Mouse (Mus musculus) gastrocnemius, adult 2 months (tissue): Measurements from ENCODE around the gene D17H6S53E. TPM values are rescaled to one million over a fixed set of nuclear protein-coding genes. Genes with fewer than 3 reads are reported as not detected.
"Not testable (repeated sequence)": the region's sequence is repeated elsewhere in the genome, so short reads cannot be mapped to it uniquely, and the experiment has no call there.

ENCODE experiments used
- DNase-seq: peaks from one replicate; pipeline ENCODE4 v3.0.0; 2022
- H3K27ac ChIP-seq: fragments of 200-600 bp; 2 replicates; pipeline ENCODE4 v1.8.1; 2022; ENCODE audit warnings: mild to moderate bottlenecking
- H3K4me3 ChIP-seq: fragments of 200-600 bp; 2 replicates; pipeline ENCODE4 v1.8.1; 2022; ENCODE audit warnings: mild to moderate bottlenecking, moderate library complexity
- CTCF ChIP-seq: fragments of 200-600 bp; IDR thresholded peaks from 2 replicates; pipeline ENCODE4 v1.8.1; 2022; ENCODE audit warnings: antibody characterized with exemption, mild to moderate bottlenecking, moderate library complexity
- intact Hi-C: fragments of 180-260 bp; cut with DNase I; formaldehyde crosslinking; loops from one replicate; pipeline ENCODE4 v1.15.1; 2025
- total RNA-seq, 2 experiments: library from RNA; stranded (reverse); gene quantifications; 2 replicates each; pipeline ENCODE4 v1.2.3; 2021

The D17H6S53E gene
- total RNA-seq, 2 experiments from 2014 or later = 13.6 to 24.6 TPM

- no peak for TF ChIP-seq CTCF
- Histone ChIP-seq H3K27ac (no peak overlapping the region), H3K4me3 (no peak overlapping the region)
- no peak for DNase-seq
- intact Hi-C loops = no loop called here
Measured at GRCm38 (mm10) chr17:35104754-35105153, 21.4 kb upstream of the D17H6S53E start.

DNA sequence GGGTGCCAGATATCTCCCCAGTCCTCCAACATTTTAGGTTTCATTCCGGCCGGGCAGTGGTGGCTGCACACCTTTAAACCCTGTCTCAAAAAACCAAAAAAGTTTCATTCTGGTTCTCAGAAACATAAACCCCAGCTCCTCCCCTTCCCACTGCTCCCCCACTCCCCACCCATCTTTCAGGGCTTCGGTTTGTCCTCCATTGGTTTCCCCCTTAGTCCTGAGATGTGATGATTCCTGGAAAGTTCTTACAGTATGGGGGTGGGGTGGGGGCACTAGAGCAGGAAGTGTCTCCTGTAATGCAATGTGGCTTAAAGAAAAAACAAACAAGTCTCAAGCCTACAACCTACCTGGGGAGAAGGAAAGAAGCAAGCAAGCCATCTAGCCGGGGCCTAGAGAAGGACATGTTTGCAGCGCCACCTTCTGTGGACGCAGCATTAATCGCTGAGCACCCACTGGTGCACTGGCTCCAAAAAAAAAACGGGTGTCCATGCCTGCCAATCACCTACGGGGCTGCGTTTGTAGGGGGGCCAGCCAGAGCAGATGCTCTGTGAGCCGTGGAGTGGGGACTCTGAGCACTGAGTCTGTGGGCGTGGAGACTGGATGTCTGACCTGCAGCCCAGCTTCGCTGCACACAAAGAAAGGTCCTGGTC lies 20.3 kb upstream of the D17H6S53E start:
- Histone ChIP-seq H3K4me3 (no peak overlapping the region), H3K27ac (no peak overlapping the region)
- TF ChIP-seq CTCF = peak; percentile 64
- intact Hi-C loops = loop anchor here (2.0 kb wide), 1 partner anchor 85 kb away; no protein-coding TSS in a partner anchor
- peak; percentile 59 for DNase-seq

- no peak for TF ChIP-seq CTCF
- H3K27ac ChIP-seq = no peak overlapping the region
- intact Hi-C loops = loop anchor here (2.0 kb wide), 1 partner anchor 86 kb away; no protein-coding TSS in a partner anchor
- H3K4me3 ChIP-seq = no peak overlapping the region
- no peak for DNase-seq
Measured at GRCm38 (mm10) chr17:35106522-35106921, 19.7 kb upstream of the D17H6S53E start.

DNA sequence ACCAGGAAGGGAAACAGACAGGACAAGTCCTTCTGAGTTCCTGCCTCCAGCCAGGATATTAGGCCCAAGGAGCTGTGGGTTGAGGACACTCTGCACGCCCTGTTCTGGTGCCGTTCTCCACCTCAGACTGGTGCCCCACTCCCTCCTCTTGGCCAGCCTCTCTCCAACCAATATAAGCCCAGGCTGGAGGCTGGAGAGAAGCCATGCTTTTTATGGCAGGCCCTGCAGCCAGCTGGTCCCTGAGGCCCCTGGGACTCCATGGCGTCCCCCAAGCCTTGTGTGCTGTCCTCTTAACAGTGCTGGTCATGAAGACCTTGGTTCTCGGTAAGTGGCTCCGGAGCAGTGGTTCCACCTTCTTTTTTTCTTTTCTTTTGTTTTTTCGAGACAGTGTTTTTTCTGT lies 18.1 kb upstream of the D17H6S53E start, which contains the start of gene Ly6g5c:
Gene Ly6g5c (plus strand): TSS at position 183 of the 400 bp plus-strand sequence.
- no peak within 1 kb of the TSS for H3K27ac ChIP-seq
- no peak for TF ChIP-seq CTCF
- intact Hi-C loops = no loop called here
- H3K4me3 ChIP-seq = no peak within 1 kb of the TSS
- no peak for DNase-seq

- intact Hi-C loops = no loop called here
- Histone ChIP-seq H3K27ac (no peak overlapping the region; the same call in 1 of the 2 replicates), H3K4me3 (peak overlapping the region; percentile 46)
- TF ChIP-seq CTCF = no peak
- DNase-seq = no peak
Measured at GRCm38 (mm10) chr17:35111774-35112173, 14.4 kb upstream of the D17H6S53E start.

DNA sequence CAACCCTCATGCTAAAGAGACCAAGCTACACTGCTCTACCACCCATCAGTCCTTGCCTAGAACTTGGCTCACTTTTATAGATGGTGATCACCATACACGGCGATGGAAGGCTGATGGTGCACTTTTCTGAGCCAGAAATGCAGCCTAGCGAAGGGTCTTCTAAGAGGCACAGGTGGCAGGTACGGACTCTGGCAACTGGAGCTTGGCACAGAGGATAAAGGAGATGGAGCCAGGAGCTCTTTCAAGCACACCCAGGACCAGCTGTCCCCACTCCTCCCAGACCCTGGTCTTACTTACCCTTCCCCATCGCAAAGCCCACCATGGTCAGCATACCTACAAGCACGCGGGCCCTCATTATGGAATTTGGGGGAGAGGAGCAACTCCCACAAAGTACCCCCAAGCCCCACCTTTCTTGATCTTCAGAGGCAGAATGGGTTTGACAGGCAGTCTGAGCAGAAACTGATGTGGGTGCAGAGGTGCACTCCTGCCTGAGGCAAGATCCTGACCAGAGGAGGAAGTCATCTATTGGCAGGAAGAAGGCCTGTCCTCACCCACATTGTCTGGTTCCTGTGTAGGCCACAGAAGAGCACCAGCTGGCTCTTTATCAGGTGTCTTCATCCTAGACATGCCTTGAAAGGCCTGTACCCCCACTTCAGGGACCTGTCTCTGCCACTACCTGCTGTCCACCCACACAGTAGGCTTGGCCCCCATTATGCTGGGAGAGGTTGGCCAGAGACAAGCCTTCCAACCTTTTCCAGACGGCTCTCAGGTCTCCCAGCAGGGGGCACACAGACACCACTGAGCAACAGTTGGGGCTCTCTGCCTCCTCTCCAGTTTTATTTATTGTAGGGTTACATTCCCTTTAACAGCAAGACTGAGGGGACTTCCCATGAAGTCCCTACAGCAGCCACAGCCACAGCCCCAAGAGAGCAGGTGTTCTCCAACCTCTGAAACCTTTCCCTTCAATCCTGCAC lies 10.8 kb upstream of the D17H6S53E start, which contains the start of gene Ly6g5b:
Gene Ly6g5b (minus strand): TSS at position 383 of the 974 bp plus-strand sequence.
- DNase-seq = no peak
- H3K27ac ChIP-seq = no peak within 1 kb of the TSS

GRCm38 (mm10) chr17:35120745-35121142 lies 5.4 kb upstream of the D17H6S53E start:
- peak overlapping the region; percentile 92 for H3K4me3 ChIP-seq
- DNase-seq = peak; percentile 69
- no peak for TF ChIP-seq CTCF
- peak overlapping the region; percentile 91 for H3K27ac ChIP-seq
- intact Hi-C loops = no loop called here

More for the DNA sequence above, 10.8 kb upstream of the D17H6S53E start, which contains the start of gene Ly6g5b:
- intact Hi-C loops = no loop called here
- H3K4me3 ChIP-seq = no peak within 1 kb of the TSS
- peak; percentile 40 for TF ChIP-seq CTCF

DNA sequence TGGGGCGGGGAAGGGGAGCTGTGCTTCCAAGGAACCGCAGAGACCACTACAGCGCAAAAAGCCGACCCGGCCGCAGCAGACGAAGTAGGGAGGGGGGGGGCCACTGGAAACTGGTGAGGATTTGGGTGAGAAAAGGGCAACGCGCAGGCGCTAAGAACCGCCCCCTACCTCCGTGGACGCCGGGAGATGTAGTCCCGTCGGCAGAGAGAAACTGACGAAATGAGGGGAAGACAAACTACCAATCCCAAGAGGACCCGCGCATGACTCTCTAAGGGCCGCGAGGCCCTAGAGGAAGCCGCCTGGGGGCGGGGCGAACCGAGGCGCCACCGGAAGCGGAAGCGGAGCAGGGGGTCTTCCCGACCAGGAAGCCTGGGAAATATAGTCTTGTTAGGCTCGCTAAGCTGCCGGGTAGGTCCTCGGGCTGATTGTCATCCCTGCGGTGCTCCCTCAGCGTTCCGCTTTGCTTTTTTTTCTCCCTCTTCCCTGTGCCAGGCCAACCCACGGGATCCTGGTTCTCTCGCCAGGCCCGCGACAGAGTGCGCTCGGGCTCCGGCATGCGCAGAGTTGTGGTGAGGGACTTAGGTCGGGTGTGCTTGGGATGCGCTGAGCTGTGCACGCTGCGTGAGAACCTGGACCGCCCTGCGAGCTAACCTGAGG lies 4.9 kb upstream of the D17H6S53E start, which contains the start of gene Gpank1:
Gene Gpank1 (plus strand): TSS at position 313 of the 657 bp plus-strand sequence.
- peak; percentile 99 for DNase-seq
- Histone ChIP-seq H3K27ac (peak within 1 kb of the TSS; percentile 91), H3K4me3 (peak within 1 kb of the TSS; percentile 92)
- intact Hi-C loops = no loop called here
- TF ChIP-seq CTCF = no peak

GRCm38 (mm10) chr17:35121871-35122303 lies 4.3 kb upstream of the D17H6S53E start, which contains the start of gene Csnk2b:
Csnk2b (minus strand) TSS chr17:35122053.
- intact Hi-C loops = no loop called here
- DNase-seq = peak; percentile 54
- peak within 1 kb of the TSS; percentile 92 for H3K4me3 ChIP-seq
- peak within 1 kb of the TSS; percentile 91 for H3K27ac ChIP-seq
- TF ChIP-seq CTCF = peak; percentile 40

DNA sequence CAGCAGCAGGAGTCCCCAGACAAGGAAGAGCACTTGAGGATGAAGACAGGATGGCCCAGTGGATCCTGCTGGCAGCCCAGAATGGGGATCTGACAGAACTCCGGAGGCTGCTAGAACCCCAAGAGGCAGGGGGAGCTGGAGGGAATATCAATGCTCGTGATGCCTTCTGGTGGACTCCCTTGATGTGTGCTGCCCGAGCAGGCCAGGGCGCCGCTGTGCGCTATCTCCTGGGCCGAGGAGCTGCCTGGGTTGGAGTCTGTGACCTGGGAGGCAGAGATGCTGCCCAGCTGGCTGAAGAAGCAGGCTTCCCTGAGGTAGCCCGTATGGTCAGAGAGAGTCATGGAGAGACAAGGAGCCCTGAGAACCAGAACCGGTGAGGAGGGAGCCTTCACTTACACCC lies 2.9 kb upstream of the D17H6S53E start:
- DNase-seq, intact Hi-C loops, H3K4me3 ChIP-seq, H3K27ac ChIP-seq: not testable (repeated sequence)

GRCm38 (mm10) chr17:35124261-35124896 lies 1.8 kb upstream of the D17H6S53E start:
- H3K4me3 ChIP-seq, DNase-seq, H3K27ac ChIP-seq, intact Hi-C loops: not testable (repeated sequence)
